In the genomic region with DNA sequence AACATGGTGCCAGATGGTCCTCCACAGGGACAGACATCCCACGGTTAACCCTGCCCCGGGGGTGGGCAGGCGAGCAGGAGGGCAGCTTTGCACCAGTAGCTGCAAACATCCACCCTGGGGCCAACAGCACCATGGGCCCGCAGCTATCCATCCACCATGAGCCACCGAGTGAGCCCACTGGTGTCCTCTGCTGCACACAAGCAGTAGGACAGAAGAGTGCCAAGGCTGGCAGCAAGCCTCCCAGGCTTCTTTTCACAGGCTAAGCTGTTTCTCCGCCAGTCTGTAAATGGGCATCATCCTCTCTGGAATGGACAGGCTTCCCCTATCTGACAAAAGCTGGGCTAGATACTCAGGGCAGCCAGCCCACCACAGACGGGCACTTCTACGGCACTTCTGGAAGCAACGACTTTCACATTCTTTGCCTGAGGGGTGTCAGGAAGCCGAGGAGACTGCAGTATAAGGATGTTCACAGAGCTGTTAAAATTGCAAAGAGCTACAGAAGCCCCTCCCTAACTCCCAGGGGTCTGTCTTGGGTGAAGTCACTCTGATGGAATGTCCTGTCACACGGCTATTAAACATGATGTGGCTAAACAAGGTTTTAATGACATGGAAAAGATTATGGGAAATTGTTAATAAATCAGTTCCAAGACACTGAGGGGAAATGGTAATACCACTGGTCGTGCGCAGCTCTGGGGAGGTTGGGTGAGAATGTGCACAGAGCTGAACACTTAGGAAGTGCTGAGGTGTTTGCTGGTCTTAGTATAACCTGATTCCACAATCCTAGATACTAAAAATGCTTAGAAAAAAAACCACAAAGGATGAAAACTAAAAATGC, we compare ENCODE assay signal across 10 mouse cellular contexts. TPM values are rescaled to one million over a fixed set of nuclear protein-coding genes. Genes with fewer than 3 reads are reported as not detected.
DNase-seq lines count a peak whose midpoint lies in the region; ATAC-seq and TF ChIP-seq lines count a peak whose summit lies in the region.
"Had no signal": no experiment of that assay in that cellular context is flagged by ENCODE, and none has a peak within 500 bp of the region (broad histone marks: within the 10 kb centered on the region; RNA-seq: fewer than 3 reads in every experiment).

No protein-coding gene starts in this region.

- 31% methylated on average over 13 of the region's 13 CpGs for WGBS in kidney, embryonic 14.5 days
- WGBS in midbrain, embryonic 15.5 days: 60% methylated on average over 13 of the region's 13 CpGs

- peak; percentile 50; the same call in 1 of the 2 replicates for ATAC-seq in kidney, embryonic 14.5 days (ENCODE audit: low FRiP score, low TSS enrichment)
- peak; percentile 80 for ATAC-seq in Patski
- peak; percentile 48 for ATAC-seq in midbrain, embryonic 15.5 days (replicated peaks)

- no peak for TF ChIP-seq CTCF in Patski (IDR thresholded peaks at IDR 0.05)

- no peak overlapping the region for H3K4me3 ChIP-seq in kidney, embryonic 14.5 days (ENCODE audit: low read length)
- no peak overlapping the region for H3K4me3 ChIP-seq in midbrain, embryonic 15.5 days
- H3K4me3 ChIP-seq: liver, embryonic 13.5 days; myocyte had no signal

- H3K4me2 ChIP-seq in kidney, embryonic 14.5 days (replicated peaks; ENCODE audit: low read depth, low read length): no peak overlapping the region
- H3K4me2 ChIP-seq in midbrain, embryonic 15.5 days: no peak overlapping the region
- H3K4me2 ChIP-seq: liver, embryonic 13.5 days had no signal

- peaks cover 17% of the 10 kb centered on the region for H3K36me3 ChIP-seq in kidney, embryonic 14.5 days (ENCODE audit: control insufficient read depth, insufficient read depth, low read length)
- no peaks in the 10 kb centered on the region; the same call in 1 of the 2 replicates for H3K36me3 ChIP-seq in midbrain, embryonic 15.5 days (replicated peaks)
- H3K36me3 ChIP-seq: liver, embryonic 13.5 days had no signal

- no peak for DNase-seq in kidney, postnatal 25 days
- DNase-seq in Patski (ENCODE audit: low read depth, low spot score): no peak
- DNase-seq in cerebellum, postnatal 25 days: peak; percentile 68 to 76
- no peak for DNase-seq in adrenal gland, adult 18-20 months (ENCODE audit: low spot score in 2 of 2)
- DNase-seq in layer of hippocampus, postnatal 25 days (ENCODE audit: extremely low spot score in 1 of 2, low spot score in 1 of 2): no peak

- in situ Hi-C loops in Patski (cut with MboI; ENCODE audit: low pct_unique_long_range_greater_than_20kb): loop anchor here (5.0 kb wide), 1 partner anchor 354 kb away; no protein-coding TSS in a partner anchor

- H3K9me3 ChIP-seq in kidney, embryonic 14.5 days (ENCODE audit: control insufficient read depth, low read length): no peaks in the 10 kb centered on the region
- no peaks in the 10 kb centered on the region for H3K9me3 ChIP-seq in midbrain, embryonic 15.5 days
- H3K9me3 ChIP-seq: liver, embryonic 13.5 days had no signal

- CTCF ChIA-PET in Patski (lab: Charles Lee): interaction anchor here (0.8 to 2.8 kb wide), 16 partner anchors 8 to 531 kb away, joined by 3 to 46 read pairs (median 4); a partner anchor contains a TSS

- no peak overlapping the region for H3K27ac ChIP-seq in kidney, embryonic 14.5 days (ENCODE audit: low read depth, low read length)
- no peak overlapping the region for H3K27ac ChIP-seq in midbrain, embryonic 15.5 days
- H3K27ac ChIP-seq: liver, embryonic 13.5 days; stomach, postnatal 0 days had no signal

- H3K4me1 ChIP-seq in kidney, embryonic 14.5 days (ENCODE audit: control insufficient read depth, insufficient read depth, low read length): peaks cover 16% of the 10 kb centered on the region; the same call in 1 of the 2 replicates
- peaks cover 7% of the 10 kb centered on the region; the same call in 1 of the 2 replicates for H3K4me1 ChIP-seq in midbrain, embryonic 15.5 days
- H3K4me1 ChIP-seq: liver, embryonic 13.5 days had no signal

- H3K9ac ChIP-seq in kidney, embryonic 14.5 days (ENCODE audit: low read depth, low read length): no peak overlapping the region
- H3K9ac ChIP-seq in midbrain, embryonic 15.5 days: no peak overlapping the region
- H3K9ac ChIP-seq: liver, embryonic 13.5 days had no signal

- POLR2A ChIA-PET in Patski (lab: Charles Lee): no interaction called here

- H3K27me3 ChIP-seq in kidney, embryonic 14.5 days (ENCODE audit: control insufficient read depth, insufficient read depth, low read length): no peaks in the 10 kb centered on the region
- no peaks in the 10 kb centered on the region for H3K27me3 ChIP-seq in Patski
- H3K27me3 ChIP-seq in midbrain, embryonic 15.5 days (replicated peaks): no peaks in the 10 kb centered on the region
- H3K27me3 ChIP-seq: liver, embryonic 13.5 days had no signal

RNA-seq across cellular contexts. Expression of a gene that starts 20.5 kb away (rescaled TPM):
- polyA plus RNA-seq in kidney, embryonic 14.5 days (2014; fragmentation: Nextera tagmentation; extraction: Ambion mirVana): 3.8 and 7.2 TPM in 2 replicates
- 9.4 TPM for polyA plus RNA-seq in Patski (2021)
- polyA plus RNA-seq in midbrain, embryonic 15.5 days (2015; fragmentation: Nextera tagmentation; extraction: Ambion mirVana): 5.2 and 5.3 TPM in 2 replicates
- 1 to 10 TPM; 3.6 to 4.7 TPM for total RNA-seq in adrenal gland, adult 18-20 months (2021)
- 10 to 100 TPM; 18.8 to 23.5 TPM for total RNA-seq in layer of hippocampus, postnatal 25 days (2021)

RNA-seq across cellular contexts. Expression of a gene that starts 45.0 kb away (rescaled TPM):
- 0.06 and 0.43 TPM in 2 replicates for polyA plus RNA-seq in kidney, embryonic 14.5 days (2014; fragmentation: Nextera tagmentation; extraction: Ambion mirVana)
- polyA plus RNA-seq in Patski (2021): not detected
- 12.7 and 14.8 TPM in 2 replicates for polyA plus RNA-seq in midbrain, embryonic 15.5 days (2015; fragmentation: Nextera tagmentation; extraction: Ambion mirVana)
- total RNA-seq in adrenal gland, adult 18-20 months (2021): under 1 TPM; 0.27 to 0.35 TPM
- 100 to 1,000 TPM; 200 to 208 TPM for total RNA-seq in layer of hippocampus, postnatal 25 days (2021)
- polyA plus RNA-seq: myocyte had no signal

RNA-seq across cellular contexts. Expression of a gene that starts 55.0 kb away (rescaled TPM):
- 7.0 and 10.0 TPM in 2 replicates for polyA plus RNA-seq in kidney, embryonic 14.5 days (2014; fragmentation: Nextera tagmentation; extraction: Ambion mirVana)
- polyA plus RNA-seq in Patski (2021): 5.2 TPM
- polyA plus RNA-seq in midbrain, embryonic 15.5 days (2015; fragmentation: Nextera tagmentation; extraction: Ambion mirVana): 1.8 and 2.9 TPM in 2 replicates
- total RNA-seq in adrenal gland, adult 18-20 months (2021): 1 to 10 TPM in 1 of 2 experiments, under 1 TPM in 1; 0.73 to 1.1 TPM
- total RNA-seq in layer of hippocampus, postnatal 25 days (2021): under 1 TPM; 0.66 to 0.82 TPM
- polyA plus RNA-seq: myocyte had no signal

Comparison
In these comparisons a context has a peak if more than half of its experiments do, and no peak if none do; other contexts are left out.
1. DNase-seq: peak in cerebellum, postnatal 25 days (2 of 2); none in kidney, postnatal 25 days (0 of 2), Patski (single experiment), adrenal gland, adult 18-20 months (0 of 2) and layer of hippocampus, postnatal 25 days (0 of 2).
2. Peak in every context shown above with its lines, with median percentiles within 50 percentile points of each other: ATAC-seq.